Mouse (Mus musculus) MEL (cell line): Measurements from ENCODE around the gene Stx6.

Experiments used
- BHLHE40 ChIP-seq: IDR thresholded peaks from 2 replicates; pipeline ENCODE4 v1.6.1; 2012; ENCODE audit warnings: low read depth, mild to moderate bottlenecking, inconsistent platforms, low read length, improper control_type of control experiment, borderline replicate concordance
- POLR2A ChIP-seq, 2 experiments: IDR thresholded peaks; 2 replicates each; pipeline ENCODE4 v1.6.1; 2011 to 2012; ENCODE audit warnings: low read length in 2 of 2, mild to moderate bottlenecking in 2 of 2, control low read depth in 1 of 2, improper control_type of control experiment in 1 of 2, low read depth in 1 of 2, moderate library complexity in 1 of 2; ENCODE audit not compliant: control insufficient read depth in 1 of 2, insufficient read depth in 1 of 2, poor library complexity in 1 of 2

DNA sequence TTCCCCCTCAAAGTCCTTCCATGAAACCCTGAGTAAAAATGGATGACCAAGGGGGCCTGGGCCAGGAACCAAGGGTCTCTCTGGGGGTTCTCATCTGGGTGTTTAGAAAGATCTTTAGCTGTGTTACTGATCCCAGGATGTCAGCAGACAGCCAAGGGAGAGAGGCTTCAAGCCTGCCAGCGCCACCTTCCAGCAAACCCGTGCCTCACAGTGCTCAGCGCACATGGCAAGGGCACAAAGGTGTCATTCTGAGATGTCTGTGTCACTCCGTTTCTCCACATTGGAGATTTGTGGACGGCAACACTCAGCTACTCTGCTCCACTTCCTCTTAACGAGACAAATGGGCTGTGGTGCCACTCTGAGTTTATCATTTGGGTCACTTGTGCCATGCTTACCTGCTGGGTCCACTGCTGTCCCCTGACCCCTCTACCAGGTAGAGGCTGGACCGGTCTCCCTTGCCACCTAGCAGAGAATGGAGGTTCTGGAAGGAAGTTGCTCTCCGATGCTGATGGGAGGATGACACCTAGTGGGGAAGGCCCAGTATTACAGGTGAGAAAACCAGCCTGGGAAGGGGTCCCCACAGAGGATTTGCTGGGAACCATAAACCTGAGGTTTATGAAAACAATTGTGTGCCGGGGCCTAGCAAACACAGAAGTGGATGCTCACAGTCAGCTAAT lies 59.5 kb downstream of the Stx6 start:
- TF ChIP-seq POLR2A (IDR thresholded peaks at IDR 0.05; ENCODE audit: control insufficient read depth in 1 of 2, insufficient read depth in 1 of 2, low read depth in 1 of 2, low read length in 2 of 2, poor library complexity in 1 of 2) (no peak), BHLHE40 (no peak)
